Mouse (Mus musculus): ENCODE data around the gene Braf. TPM values are rescaled to one million over a fixed set of nuclear protein-coding genes. Genes with fewer than 3 reads are reported as not detected.

The Braf gene
- polyA plus RNA-seq, 1 experiment, result 2.2 TPM

- TF ChIP-seq POLR2A (IDR thresholded peaks at IDR 0.05; ENCODE audit: low read depth, low read length) (no peak; the same call in 1 of the 2 replicates), CTCF (IDR thresholded peaks at IDR 0.05; ENCODE audit: extremely low read depth, insufficient read length, insufficient replicate concordance, low read depth, low read length) (no peak)
- H3K27ac ChIP-seq (ENCODE audit: insufficient read depth, low read depth, low read length), result peak within 1 kb of the TSS; percentile 60; the same call in 1 of the 2 replicates
- 6% methylated on average over 49 of the region's 50 CpGs for WGBS
- H3K4me3 ChIP-seq (ENCODE audit: low read depth, low read length), result peak within 1 kb of the TSS; percentile 71
- H3K27me3 ChIP-seq (ENCODE audit: control insufficient read depth, insufficient read depth, low read length), result peaks cover 23% of the 10 kb centered on the region
- H3K36me3 ChIP-seq (ENCODE audit: control insufficient read depth, insufficient read depth, low read length), result no peaks in the 10 kb centered on the region
- peaks cover 11% of the 10 kb centered on the region for H3K4me1 ChIP-seq (ENCODE audit: control insufficient read depth, insufficient read depth, insufficient read length, low read length)
These were observed 167.5 kb downstream of the Braf start, which contains the start of gene Dennd2a for GRCm38 (mm10) chr6:39557723-39558261. Dennd2a (minus strand) TSS chr6:39557867.

- TF ChIP-seq CTCF (IDR thresholded peaks at IDR 0.05; ENCODE audit: extremely low read depth, insufficient read length, insufficient replicate concordance, low read depth, low read length) (no peak), POLR2A (IDR thresholded peaks at IDR 0.05; ENCODE audit: low read depth, low read length) (no peak)
- 2% methylated on average over 53 of the region's 54 CpGs for WGBS
- H3K36me3 ChIP-seq (ENCODE audit: control insufficient read depth, insufficient read depth, low read length), result no peaks in the 10 kb centered on the region
- peaks cover 7% of the 10 kb centered on the region for H3K4me1 ChIP-seq (ENCODE audit: control insufficient read depth, insufficient read depth, insufficient read length, low read length)
- H3K27me3 ChIP-seq (ENCODE audit: control insufficient read depth, insufficient read depth, low read length), result peaks cover 23% of the 10 kb centered on the region
- H3K4me3 ChIP-seq (ENCODE audit: low read depth, low read length), result peak overlapping the region; percentile 71
- H3K27ac ChIP-seq (ENCODE audit: insufficient read depth, low read depth, low read length), result peak overlapping the region; percentile 60; the same call in 1 of the 2 replicates
These were observed 168.2 kb downstream of the Braf start for GRCm38 (mm10) chr6:39556900-39557659.

GRCm38 (mm10) chr6:39555648-39555945 lies 169.7 kb downstream of the Braf start:
- WGBS, result 67% methylated on average over 2 of the region's 2 CpGs
- peak overlapping the region; percentile 12; the same call in 1 of the 2 replicates for H3K27ac ChIP-seq (ENCODE audit: insufficient read depth, low read depth, low read length)
- no peak overlapping the region for H3K4me3 ChIP-seq (ENCODE audit: low read depth, low read length)
- no peak for TF ChIP-seq POLR2A (IDR thresholded peaks at IDR 0.05; ENCODE audit: low read depth, low read length)
- TF ChIP-seq CTCF (IDR thresholded peaks at IDR 0.05; ENCODE audit: extremely low read depth, insufficient read length, insufficient replicate concordance, low read depth, low read length), result no peak
- no peaks in the 10 kb centered on the region for H3K36me3 ChIP-seq (ENCODE audit: control insufficient read depth, insufficient read depth, low read length)
- H3K27me3 ChIP-seq (ENCODE audit: control insufficient read depth, insufficient read depth, low read length), result peaks cover 23% of the 10 kb centered on the region
- peaks cover 6% of the 10 kb centered on the region for H3K4me1 ChIP-seq (ENCODE audit: control insufficient read depth, insufficient read depth, insufficient read length, low read length)

GRCm38 (mm10) chr6:39554888-39555647 lies 170.2 kb downstream of the Braf start:
- TF ChIP-seq CTCF (IDR thresholded peaks at IDR 0.05; ENCODE audit: extremely low read depth, insufficient read length, insufficient replicate concordance, low read depth, low read length), result no peak
- Histone ChIP-seq H3K4me1 (ENCODE audit: control insufficient read depth, insufficient read depth, insufficient read length, low read length) (peaks cover 6% of the 10 kb centered on the region), H3K36me3 (ENCODE audit: control insufficient read depth, insufficient read depth, low read length) (no peaks in the 10 kb centered on the region), H3K4me3 (ENCODE audit: low read depth, low read length) (no peak overlapping the region), H3K27ac (ENCODE audit: insufficient read depth, low read depth, low read length) (peak overlapping the region; percentile 40), H3K27me3 (ENCODE audit: control insufficient read depth, insufficient read depth, low read length) (peaks cover 23% of the 10 kb centered on the region)
- WGBS, result 71% methylated on average over 12 of the region's 12 CpGs

Other genes with a start within 250 kb of the Braf start
- gene Dennd2a, start 167.6 kb downstream of the Braf start, polyA plus RNA-seq (2012; rRNA removed), result 1.9 and 2.7 TPM in 2 replicates
- 7.7 and 10.4 TPM in 2 replicates for gene Adck2, start 151.6 kb downstream of the Braf start, polyA plus RNA-seq (2012; rRNA removed)
- not detected in 2 replicates for gene Gm42420, start 139.7 kb downstream of the Braf start, polyA plus RNA-seq (2012; rRNA removed)
- gene Ndufb2, start 132.9 kb downstream of the Braf start, polyA plus RNA-seq (2012; rRNA removed), result 509 and 551 TPM in 2 replicates
- 11.4 and 15.4 TPM in 2 replicates for gene Mrps33, start 85.5 kb upstream of the Braf start, polyA plus RNA-seq (2012; rRNA removed)
- gene Tmem178b, start 147.8 kb upstream of the Braf start, polyA plus RNA-seq (2012; rRNA removed), result 0.10 and 0.29 TPM in 2 replicates